Mouse (Mus musculus): ENCODE data around the gene Lgals3bp. TPM values are rescaled to one million over a fixed set of nuclear protein-coding genes. Genes with fewer than 3 reads are reported as not detected.

Lgals3bp gene
- polyA plus RNA-seq, 1 experiment from 2014 or later: 5.6 TPM

DNA sequence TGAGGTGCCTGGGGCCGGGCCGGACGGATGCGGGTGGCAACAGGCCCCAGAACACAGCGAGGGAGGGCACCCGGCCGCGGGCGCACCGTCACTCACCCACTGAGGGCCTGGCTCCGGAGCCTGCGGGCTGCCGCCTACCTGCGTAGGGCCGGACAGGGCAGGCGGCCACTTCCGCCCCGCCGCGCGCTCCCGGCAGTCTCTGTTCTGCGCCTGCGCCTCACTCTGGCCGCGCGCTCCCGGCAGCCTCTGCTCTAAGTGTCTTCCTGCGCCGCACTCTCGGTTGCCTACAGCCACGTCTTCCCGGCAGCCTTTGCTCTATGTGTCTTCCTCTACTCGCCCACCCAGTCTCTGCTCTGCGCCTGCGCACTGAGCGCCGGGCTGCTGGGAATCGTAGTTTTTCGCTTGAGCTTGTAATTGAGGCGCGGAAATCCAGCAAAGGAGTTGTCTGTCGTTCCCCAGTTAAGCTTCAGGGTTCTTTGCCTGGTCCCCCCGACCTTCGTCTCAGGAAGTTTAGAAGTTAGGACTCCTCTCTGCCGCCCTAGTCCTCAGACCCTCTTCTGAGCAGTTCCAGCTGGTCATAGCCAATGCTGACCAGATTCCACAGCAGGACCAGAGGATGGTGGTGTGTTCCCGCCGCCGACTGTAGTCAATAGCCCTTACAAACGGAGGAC, 17.1 kb upstream of the Lgals3bp start, which contains the start of gene Cant1:
Gene Cant1, minus strand, starts transcription at position 253 of the 671 bp plus-strand sequence.
- Histone ChIP-seq H3K9me3 (no peaks in the 10 kb centered on the region), H3K4me2 (peak within 1 kb of the TSS; percentile 85), H3K27me3 (no peaks in the 10 kb centered on the region), H3K4me1 (peaks cover 38% of the 10 kb centered on the region), H3K27ac (peak within 1 kb of the TSS; percentile 80), H3K9ac (peak within 1 kb of the TSS; percentile 98), H3K36me3 (peaks cover 35% of the 10 kb centered on the region), H3K4me3 (peak within 1 kb of the TSS; percentile 94)
- peak; percentile 89 for ATAC-seq (ENCODE audit: insufficient number of reproducible peaks, insufficient read depth, low FRiP score, low TSS enrichment, low read depth)
- under 1% methylated on average over 45 of the region's 50 CpGs for WGBS

- H3K9me3 ChIP-seq: no peaks in the 10 kb centered on the region
- H3K27ac ChIP-seq: peak overlapping the region; percentile 69
- H3K9ac ChIP-seq: peak overlapping the region; percentile 98
- WGBS: 3% methylated on average over 12 of the region's 12 CpGs
- peaks cover 32% of the 10 kb centered on the region for H3K4me1 ChIP-seq
- no peaks in the 10 kb centered on the region for H3K27me3 ChIP-seq
- peaks cover 40% of the 10 kb centered on the region for H3K36me3 ChIP-seq
- no peak; the same call in 1 of the 2 replicates for ATAC-seq (ENCODE audit: insufficient number of reproducible peaks, insufficient read depth, low FRiP score, low TSS enrichment, low read depth)
- H3K4me3 ChIP-seq: peak overlapping the region; percentile 94
- H3K4me2 ChIP-seq: peak overlapping the region; percentile 85
These were observed 16.5 kb upstream of the Lgals3bp start for GRCm38 (mm10) chr11:118418442-118418833.

GRCm38 (mm10) chr11:118417496-118417895, 15.6 kb upstream of the Lgals3bp start:
- peaks cover 28% of the 10 kb centered on the region for H3K4me1 ChIP-seq
- H3K27me3 ChIP-seq: no peaks in the 10 kb centered on the region
- no peak for ATAC-seq (ENCODE audit: insufficient number of reproducible peaks, insufficient read depth, low FRiP score, low TSS enrichment, low read depth)
- H3K9ac ChIP-seq: peak overlapping the region; percentile 98; the same call in 1 of the 2 replicates
- H3K27ac ChIP-seq: no peak overlapping the region
- peak overlapping the region; percentile 85 for H3K4me2 ChIP-seq
- WGBS: 93% methylated on average over 9 of the region's 9 CpGs
- peak overlapping the region; percentile 94 for H3K4me3 ChIP-seq
- H3K36me3 ChIP-seq: peaks cover 49% of the 10 kb centered on the region
- no peaks in the 10 kb centered on the region for H3K9me3 ChIP-seq

GRCm38 (mm10) chr11:118416046-118416445, 14.2 kb upstream of the Lgals3bp start:
- peaks cover 63% of the 10 kb centered on the region for H3K36me3 ChIP-seq
- peaks cover 28% of the 10 kb centered on the region for H3K4me1 ChIP-seq
- no peak for ATAC-seq (ENCODE audit: insufficient number of reproducible peaks, insufficient read depth, low FRiP score, low TSS enrichment, low read depth)

GRCm38 (mm10) chr11:118415630-118416029, 13.7 kb upstream of the Lgals3bp start:
- Histone ChIP-seq H3K36me3 (peaks cover 67% of the 10 kb centered on the region), H3K4me2 (no peak overlapping the region), H3K27ac (no peak overlapping the region), H3K4me3 (no peak overlapping the region), H3K27me3 (no peaks in the 10 kb centered on the region), H3K9ac (no peak overlapping the region), H3K9me3 (no peaks in the 10 kb centered on the region), H3K4me1 (peaks cover 28% of the 10 kb centered on the region)
- WGBS: 85% methylated on average over 6 of the region's 6 CpGs
- ATAC-seq (ENCODE audit: insufficient number of reproducible peaks, insufficient read depth, low FRiP score, low TSS enrichment, low read depth): no peak

More at GRCm38 (mm10) chr11:118416046-118416445, 14.2 kb upstream of the Lgals3bp start:
- H3K9me3 ChIP-seq: no peaks in the 10 kb centered on the region
- H3K4me3 ChIP-seq: no peak overlapping the region
- H3K4me2 ChIP-seq: no peak overlapping the region
- 78% methylated on average over 7 of the region's 7 CpGs for WGBS
- no peak overlapping the region for H3K9ac ChIP-seq
- no peaks in the 10 kb centered on the region for H3K27me3 ChIP-seq
- no peak overlapping the region for H3K27ac ChIP-seq

- Histone ChIP-seq H3K4me3 (no peak overlapping the region), H3K4me1 (peaks cover 21% of the 10 kb centered on the region), H3K9ac (no peak overlapping the region), H3K9me3 (no peaks in the 10 kb centered on the region), H3K4me2 (no peak overlapping the region), H3K36me3 (peaks cover 81% of the 10 kb centered on the region), H3K27me3 (no peaks in the 10 kb centered on the region), H3K27ac (no peak overlapping the region)
- 92% methylated on average over 5 of the region's 5 CpGs for WGBS
- no peak for ATAC-seq (ENCODE audit: insufficient number of reproducible peaks, insufficient read depth, low FRiP score, low TSS enrichment, low read depth)
These were observed 12.4 kb upstream of the Lgals3bp start for GRCm38 (mm10) chr11:118414270-118414669.

DNA sequence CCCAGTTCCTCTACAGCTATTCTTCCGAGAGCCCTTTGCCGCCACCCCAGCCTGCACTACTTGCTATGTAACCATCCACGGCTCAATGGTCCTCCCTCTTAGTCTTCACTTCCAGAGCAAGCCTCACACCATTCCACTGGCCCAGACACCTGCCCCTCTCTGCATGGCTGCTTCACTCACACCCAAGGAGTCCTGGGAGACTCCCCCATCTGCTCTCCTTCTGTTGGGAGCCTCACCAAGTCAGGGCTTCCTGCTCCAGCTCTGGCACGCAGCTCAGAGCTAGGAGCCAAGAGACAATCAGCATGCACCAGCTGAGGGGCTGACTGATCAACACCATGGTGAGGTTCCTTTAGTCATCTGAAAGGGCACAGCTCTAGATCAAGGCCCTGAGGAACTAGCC, 11.2 kb upstream of the Lgals3bp start:
- peaks cover 18% of the 10 kb centered on the region for H3K4me1 ChIP-seq
- H3K9me3 ChIP-seq: no peaks in the 10 kb centered on the region
- no peak overlapping the region for H3K4me2 ChIP-seq
- 85% methylated on average over 4 of the region's 4 CpGs for WGBS
- H3K4me3 ChIP-seq: no peak overlapping the region
- no peaks in the 10 kb centered on the region for H3K27me3 ChIP-seq
- no peak overlapping the region for H3K9ac ChIP-seq
- H3K36me3 ChIP-seq: peaks cover 92% of the 10 kb centered on the region
- ATAC-seq (ENCODE audit: insufficient number of reproducible peaks, insufficient read depth, low FRiP score, low TSS enrichment, low read depth): no peak
- H3K27ac ChIP-seq: no peak overlapping the region

GRCm38 (mm10) chr11:118412601-118413000, 10.7 kb upstream of the Lgals3bp start:
- no peak overlapping the region for H3K27ac ChIP-seq
- 86% methylated on average over 2 of the region's 2 CpGs for WGBS
- H3K9ac ChIP-seq: 0 out of 2 replicates have a peak overlapping the region, but pooled peaks have one; percentile 49
- ATAC-seq (ENCODE audit: insufficient number of reproducible peaks, insufficient read depth, low FRiP score, low TSS enrichment, low read depth): no peak
- no peaks in the 10 kb centered on the region for H3K9me3 ChIP-seq
- no peak overlapping the region for H3K4me3 ChIP-seq
- no peak overlapping the region for H3K4me2 ChIP-seq
- H3K36me3 ChIP-seq: peaks cover 97% of the 10 kb centered on the region
- no peaks in the 10 kb centered on the region for H3K27me3 ChIP-seq
- peaks cover 14% of the 10 kb centered on the region for H3K4me1 ChIP-seq

DNA sequence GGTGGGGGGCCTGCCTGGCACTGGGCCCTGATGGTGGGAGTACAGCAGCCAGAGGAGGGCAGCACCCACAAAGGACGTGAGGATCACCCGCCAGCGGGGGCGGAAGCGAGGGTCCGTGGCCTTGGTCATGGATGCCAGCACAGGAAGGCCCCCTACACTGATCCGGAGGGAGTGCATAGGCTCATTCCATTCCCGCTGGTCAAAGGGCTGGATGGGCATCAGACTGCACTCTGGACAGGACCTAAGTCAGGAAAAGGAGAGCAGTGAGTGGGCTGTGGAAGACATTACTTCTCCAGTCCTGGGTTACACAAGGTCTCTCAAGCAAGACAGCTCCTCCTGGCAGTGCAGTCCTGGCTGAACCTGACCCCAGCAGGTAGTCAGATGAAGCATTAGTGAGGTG, 9.4 kb upstream of the Lgals3bp start:
- Histone ChIP-seq H3K27me3 (no peaks in the 10 kb centered on the region), H3K4me1 (peaks cover 1% of the 10 kb centered on the region; the same call in 1 of the 2 replicates), H3K9ac (no peak overlapping the region), H3K36me3 (peaks cover 98% of the 10 kb centered on the region), H3K27ac (no peak overlapping the region), H3K4me2 (no peak overlapping the region), H3K9me3 (no peaks in the 10 kb centered on the region), H3K4me3 (no peak overlapping the region)
- 89% methylated on average over 8 of the region's 8 CpGs for WGBS
- no peak for ATAC-seq (ENCODE audit: insufficient number of reproducible peaks, insufficient read depth, low FRiP score, low TSS enrichment, low read depth)

DNA sequence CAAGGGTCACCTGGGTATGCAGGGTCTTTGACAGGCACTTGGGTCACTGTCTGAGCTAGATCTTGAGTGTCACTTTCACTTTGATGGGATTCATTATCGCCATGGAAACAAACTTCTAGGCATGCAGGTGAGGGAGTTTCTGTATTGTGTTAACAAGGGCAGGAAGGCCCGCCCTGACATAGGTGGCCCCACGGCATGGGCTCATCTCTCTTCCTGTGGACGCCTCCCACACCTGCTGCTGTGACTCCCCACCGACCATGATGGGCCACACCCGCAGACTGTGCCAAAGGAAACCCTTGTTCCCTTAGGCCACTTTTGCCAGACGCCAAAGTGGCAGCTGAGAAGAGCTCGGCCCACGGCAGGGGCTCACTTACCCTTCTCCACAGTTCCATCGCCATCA, 8.6 kb upstream of the Lgals3bp start:
- no peak for ATAC-seq (ENCODE audit: insufficient number of reproducible peaks, insufficient read depth, low FRiP score, low TSS enrichment, low read depth)
- Histone ChIP-seq H3K4me2 (no peak overlapping the region), H3K4me1 (no peaks in the 10 kb centered on the region), H3K9me3 (no peaks in the 10 kb centered on the region), H3K27me3 (no peaks in the 10 kb centered on the region), H3K27ac (no peak overlapping the region), H3K36me3 (peaks cover 98% of the 10 kb centered on the region), H3K9ac (no peak overlapping the region), H3K4me3 (no peak overlapping the region)
- WGBS: 86% methylated on average over 10 of the region's 10 CpGs

DNA sequence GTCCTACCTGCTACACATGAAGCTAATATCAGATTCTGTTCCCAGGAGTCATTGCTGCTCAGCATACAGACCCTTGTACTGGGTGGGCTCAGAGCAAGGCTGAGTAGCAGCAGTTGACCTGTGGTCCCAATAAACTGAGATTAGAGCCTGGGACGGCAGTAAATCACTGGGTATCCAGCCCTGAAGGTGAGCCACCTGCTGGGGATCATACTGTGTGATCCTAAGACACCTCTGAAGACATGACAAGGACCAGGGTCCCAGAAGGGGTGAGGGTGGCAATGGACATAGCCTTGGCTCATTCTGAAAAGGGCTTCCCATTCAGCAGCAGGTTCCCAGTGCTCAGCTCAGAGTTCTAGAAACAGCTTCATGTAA, 8.2 kb upstream of the Lgals3bp start:
- H3K27ac ChIP-seq: no peak overlapping the region
- H3K4me1 ChIP-seq: no peaks in the 10 kb centered on the region
- peaks cover 98% of the 10 kb centered on the region for H3K36me3 ChIP-seq
- H3K9me3 ChIP-seq: no peaks in the 10 kb centered on the region
- H3K4me3 ChIP-seq: no peak overlapping the region
- 93% methylated on average over 1 of the region's 1 CpGs for WGBS
- H3K4me2 ChIP-seq: no peak overlapping the region
- no peak for ATAC-seq (ENCODE audit: insufficient number of reproducible peaks, insufficient read depth, low FRiP score, low TSS enrichment, low read depth)
- no peaks in the 10 kb centered on the region for H3K27me3 ChIP-seq
- H3K9ac ChIP-seq: no peak overlapping the region

All from embryonic facial prominence, embryonic 13.5 days (tissue).